Mouse (Mus musculus): ENCODE data around the gene Actr3b.

DNA sequence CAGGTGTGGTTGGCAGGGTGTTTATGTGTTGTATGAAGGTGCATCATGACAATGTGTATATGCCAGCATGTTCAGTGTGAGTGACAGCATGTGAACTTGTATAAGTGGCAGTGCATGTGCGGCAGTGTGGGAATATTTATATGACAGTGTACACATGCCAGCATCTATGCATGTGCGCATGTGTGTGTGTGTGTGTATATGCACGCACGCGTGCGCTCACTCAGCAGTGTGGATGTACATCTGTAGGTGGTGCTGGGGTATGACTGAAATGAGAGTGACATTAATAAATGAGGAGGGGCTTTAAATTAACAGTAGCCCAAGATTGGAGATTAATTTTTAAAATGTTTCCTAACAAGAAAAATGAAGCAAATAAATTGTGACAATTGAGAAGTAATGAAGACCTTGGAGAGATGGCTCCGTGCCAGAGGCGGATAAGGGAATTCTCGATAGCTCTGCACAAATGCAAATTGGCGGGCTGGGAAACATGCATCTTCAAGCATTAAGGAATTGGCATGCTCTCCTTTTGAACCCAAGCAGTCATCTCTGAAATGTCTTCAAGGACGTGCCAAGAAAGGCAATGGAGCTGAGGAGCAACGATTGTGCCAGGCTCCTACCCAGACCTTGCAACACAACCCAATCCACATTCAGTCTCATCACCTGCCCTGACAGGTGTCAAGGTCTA lies 111.7 kb downstream of the Actr3b start:
- TF ChIP-seq CTCF (conservative IDR thresholded peaks at IDR 0.05; ENCODE audit: insufficient read depth, insufficient read length, low read depth, low read length), result no peak
- no peak for TF ChIP-seq POLR2A (IDR thresholded peaks at IDR 0.05; ENCODE audit: low read depth, low read length)

Data from kidney, adult 2 months (tissue).